Mouse (Mus musculus): ENCODE results near the gene Nt5m.
"Not testable (repeated sequence)": the region's sequence is repeated elsewhere in the genome, so short reads cannot be mapped to it uniquely, and the experiment has no call there.

Gene Nt5m

DNA sequence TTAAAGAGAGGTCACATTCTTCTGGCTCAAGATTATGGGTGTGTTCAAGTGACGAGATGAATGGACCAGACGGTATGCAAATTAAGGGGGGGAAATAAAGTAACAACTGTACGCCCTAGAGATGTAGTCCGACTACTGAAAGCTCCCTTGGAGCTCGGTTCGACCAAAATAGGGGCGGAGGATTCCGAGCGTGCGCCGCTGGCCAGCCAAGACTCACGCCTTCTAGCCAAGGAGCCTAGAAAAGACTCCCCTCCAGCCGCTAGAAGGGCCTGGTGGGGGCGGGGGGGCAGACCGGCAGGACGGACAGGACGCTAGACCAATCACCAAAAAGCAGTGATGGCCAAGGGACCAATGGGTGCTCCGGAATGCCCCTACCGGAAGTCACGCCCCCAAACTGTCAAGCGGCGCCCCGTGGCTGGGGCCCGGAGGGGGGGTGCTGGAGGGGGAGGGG, at the start of gene Nt5m:
TSS of gene Nt5m (plus strand) at position 440 of the 451 bp plus-strand sequence.
- DNase-seq (ENCODE audit: low read depth, low spot score), result peak; percentile 89

DNA sequence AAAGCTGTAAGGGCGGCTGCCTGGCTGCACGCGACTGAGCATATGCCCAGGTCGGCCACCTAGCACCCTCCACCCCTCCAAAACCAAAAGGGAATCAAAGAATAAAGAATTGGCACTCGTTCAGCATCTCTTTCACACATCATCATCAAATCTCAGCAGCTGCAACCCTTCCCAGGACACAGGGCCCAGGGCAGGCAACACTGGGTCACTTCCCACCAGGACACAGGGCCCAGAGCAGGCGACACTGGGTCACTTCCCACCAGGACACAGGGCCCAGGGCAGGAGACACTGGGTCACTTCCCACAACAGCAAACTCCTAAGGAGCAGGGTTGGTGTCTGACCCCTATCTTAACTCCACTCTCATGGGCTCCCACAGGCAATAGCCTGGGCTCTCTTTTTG, 45.9 kb upstream of the Nt5m start:
- no peak for DNase-seq (ENCODE audit: low read depth, low spot score)

DNA sequence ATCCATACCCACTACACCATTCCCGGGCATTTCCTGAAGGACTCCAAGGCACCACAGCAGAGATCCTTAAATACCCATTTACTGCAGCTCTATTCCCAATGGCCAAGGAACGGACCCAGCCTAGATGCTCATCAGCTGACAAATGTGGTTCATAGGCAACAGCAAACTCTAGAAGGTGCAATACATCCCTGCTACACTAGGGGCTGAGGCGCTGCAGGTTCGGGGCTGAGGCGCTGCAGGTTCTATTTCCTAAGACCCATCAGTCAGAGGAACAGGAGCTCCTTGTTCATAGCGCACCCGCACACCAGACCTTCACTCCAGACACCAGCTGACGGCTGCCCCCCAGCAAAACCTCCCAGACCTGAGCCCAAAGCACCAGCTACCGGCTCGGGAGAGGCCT, 38.8 kb upstream of the Nt5m start:
- DNase-seq (ENCODE audit: low read depth, low spot score), result no peak

DNA sequence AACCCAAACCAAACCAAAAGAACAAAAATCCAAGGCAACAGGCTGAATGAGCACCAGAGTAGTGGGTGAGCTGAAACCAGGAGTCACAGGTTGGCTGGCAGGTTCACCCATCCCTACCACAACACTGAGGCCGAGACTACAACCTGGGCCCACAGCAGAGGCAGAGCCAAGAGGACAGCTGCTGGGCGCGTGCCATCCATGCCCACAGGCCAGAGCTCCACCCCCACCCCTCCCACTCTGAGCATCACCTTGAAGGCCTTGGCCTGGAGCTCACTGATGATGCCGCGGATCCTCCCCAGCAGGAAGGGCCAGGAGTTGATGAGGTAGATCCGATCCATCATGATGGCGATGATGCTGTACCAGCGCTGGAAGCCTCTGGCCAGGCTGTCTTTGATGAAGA, 37.4 kb upstream of the Nt5m start:
- DNase-seq (ENCODE audit: low read depth, low spot score), result no peak

DNA sequence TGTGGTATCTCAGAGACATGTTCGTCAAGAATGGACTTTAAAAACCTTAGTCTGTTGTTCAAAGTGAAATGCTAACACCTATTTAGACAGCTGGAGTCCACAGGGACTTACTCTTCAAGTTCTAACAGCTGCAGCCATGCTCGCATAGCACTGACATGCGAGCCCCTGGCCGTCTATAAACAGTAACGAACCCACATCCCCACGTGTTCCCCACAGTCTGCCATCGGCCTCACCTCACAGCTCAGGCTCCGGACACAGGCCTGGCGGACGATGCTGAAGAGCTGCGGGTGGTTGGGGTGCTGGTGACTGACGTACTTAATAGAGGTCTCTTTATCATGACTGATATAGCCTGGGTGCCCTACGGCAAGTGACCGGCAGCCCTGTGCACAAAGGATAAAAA, 35.7 kb upstream of the Nt5m start:
- no peak for DNase-seq (ENCODE audit: low read depth, low spot score)

DNA sequence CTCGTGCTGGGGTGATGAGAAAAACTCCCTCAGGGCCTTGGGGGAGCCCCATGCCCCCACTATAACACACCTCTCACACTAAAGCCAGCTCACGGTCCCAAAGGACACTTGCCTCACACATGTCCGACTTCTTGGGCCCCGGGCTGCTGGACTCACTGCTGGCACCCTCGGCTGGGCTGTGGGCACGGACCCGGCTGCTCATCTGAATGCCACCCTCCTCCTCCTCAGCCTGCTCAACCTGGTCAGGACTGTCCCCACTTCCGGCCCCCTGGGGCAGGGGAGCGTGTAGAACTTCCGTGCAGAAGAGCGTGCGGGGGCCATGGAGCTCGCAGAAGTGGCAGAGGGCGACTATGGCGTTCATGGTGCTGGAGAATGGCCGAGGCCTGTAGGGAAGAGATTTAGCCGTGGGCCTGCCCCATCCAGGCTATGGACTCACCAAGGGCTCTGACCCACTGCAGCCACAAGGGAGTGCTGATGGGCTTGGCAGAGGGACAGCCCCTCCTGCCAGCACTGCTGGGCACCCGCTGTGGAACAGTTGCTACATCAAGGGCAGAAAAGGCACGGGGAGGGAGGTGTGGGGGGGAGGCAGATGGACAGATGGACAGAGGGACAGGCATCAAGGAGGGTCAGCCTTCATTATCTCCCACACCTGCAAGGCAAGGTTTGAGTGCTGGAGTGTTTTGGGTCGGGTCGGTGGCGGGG, 34.7 kb upstream of the Nt5m start:
- no peak for DNase-seq (ENCODE audit: low read depth, low spot score)

DNA sequence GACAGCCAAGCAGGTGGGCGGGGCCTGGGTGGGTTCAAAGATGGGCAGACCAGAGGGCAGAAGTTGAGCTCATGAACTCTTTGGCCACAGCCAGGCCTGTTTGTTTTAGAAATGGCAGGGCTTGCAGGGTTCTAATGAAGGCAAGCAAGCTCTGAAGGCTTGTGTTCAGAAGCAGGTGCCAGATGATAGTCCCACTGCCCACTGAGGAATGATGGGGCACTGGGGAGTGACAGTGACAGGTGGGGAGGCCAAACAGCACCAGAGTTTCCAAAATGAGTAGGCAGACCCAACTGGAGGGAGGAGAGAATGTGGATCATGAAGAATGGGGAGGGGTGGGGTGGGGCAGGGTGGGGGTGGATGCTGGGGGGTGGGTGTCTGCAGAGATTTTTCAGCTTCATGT, 34.0 kb upstream of the Nt5m start:
- DNase-seq (ENCODE audit: low read depth, low spot score), result no peak

DNA sequence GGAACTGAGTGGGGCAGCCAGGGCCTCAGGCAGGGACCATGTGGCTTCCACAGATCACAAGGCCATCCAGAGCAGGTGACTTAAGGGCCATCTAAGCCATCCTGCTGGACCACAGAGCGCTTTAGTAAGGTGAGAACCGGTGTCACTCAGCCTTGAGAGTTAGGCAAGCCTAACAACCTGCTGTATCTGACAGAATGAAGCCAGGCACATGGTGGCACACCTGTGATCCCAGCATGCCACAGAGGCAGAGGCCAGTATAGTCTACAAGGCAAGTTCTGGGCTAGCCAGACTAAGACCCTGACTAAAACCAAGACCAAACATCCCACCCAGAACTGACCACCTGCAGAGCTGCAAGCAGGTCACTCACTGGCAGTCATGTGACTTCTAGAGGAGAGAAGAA, 33.6 kb upstream of the Nt5m start:
- DNase-seq (ENCODE audit: low read depth, low spot score), result no peak

DNA sequence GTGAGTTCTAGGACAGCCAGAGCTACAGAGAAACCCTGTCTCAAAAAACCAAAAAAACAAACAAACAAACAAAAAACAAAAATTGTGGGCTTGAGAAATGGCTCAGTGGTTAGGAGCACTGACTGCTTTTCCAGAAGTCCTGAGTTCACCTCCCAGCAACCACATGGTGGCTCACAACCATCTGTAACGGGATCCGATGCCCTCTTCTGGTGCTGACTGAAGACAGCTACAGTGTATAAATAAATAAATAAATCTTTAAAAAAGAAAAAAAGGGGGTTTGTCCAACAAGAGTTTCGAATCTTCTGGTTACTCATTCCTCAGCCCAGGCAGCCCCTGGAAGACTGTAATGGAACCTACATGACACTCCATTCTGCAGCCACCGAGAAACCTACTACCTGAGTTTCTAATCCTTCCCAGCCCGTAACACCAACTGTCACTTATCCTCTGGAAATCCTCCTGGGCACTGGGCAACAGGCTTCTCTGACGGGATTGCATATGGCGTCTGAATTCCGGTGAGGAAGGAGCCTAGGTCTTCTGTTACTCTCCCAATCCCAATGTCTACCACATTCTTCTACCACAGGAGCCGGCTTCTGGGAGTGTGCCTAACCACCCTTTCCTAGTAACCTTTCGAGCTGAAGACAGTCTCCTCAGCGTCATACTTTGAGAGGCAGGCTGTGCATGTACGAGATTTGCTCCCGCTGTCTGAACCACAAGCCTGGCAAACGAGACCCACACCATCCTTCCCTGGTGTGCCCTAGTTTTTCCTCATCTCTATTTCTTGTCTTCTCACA, 30.9 kb upstream of the Nt5m start:
- no peak for DNase-seq (ENCODE audit: low read depth, low spot score)

DNA sequence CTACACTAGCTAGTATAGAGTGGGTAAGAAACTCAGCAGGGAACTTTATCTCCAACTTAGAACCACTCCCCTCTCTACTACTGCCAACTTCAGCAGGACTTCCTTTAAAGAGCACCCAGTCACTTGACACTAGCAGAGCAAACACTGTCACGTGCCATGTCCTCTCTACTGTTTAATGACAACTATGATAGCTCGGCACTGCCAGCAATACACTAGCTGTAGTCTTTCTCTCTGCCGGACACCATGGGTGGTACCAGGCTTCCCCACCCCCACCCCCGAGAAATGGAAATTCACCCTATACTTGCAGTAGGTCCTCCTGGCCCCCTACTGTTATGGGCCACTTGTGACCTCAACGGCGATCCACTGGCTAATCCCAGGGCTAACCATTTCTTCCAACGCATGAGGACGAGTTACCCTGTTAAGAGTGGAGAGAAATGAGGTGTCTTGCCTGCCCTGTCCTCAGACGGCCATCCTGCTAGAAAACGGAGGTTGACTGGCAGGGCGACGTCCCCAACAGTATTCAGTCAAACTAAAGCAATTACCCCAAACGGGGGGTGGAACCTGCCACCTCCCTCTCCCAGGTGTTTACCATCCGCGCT, 30.1 kb upstream of the Nt5m start:
- peak; percentile 29 for DNase-seq (ENCODE audit: low read depth, low spot score)

DNA sequence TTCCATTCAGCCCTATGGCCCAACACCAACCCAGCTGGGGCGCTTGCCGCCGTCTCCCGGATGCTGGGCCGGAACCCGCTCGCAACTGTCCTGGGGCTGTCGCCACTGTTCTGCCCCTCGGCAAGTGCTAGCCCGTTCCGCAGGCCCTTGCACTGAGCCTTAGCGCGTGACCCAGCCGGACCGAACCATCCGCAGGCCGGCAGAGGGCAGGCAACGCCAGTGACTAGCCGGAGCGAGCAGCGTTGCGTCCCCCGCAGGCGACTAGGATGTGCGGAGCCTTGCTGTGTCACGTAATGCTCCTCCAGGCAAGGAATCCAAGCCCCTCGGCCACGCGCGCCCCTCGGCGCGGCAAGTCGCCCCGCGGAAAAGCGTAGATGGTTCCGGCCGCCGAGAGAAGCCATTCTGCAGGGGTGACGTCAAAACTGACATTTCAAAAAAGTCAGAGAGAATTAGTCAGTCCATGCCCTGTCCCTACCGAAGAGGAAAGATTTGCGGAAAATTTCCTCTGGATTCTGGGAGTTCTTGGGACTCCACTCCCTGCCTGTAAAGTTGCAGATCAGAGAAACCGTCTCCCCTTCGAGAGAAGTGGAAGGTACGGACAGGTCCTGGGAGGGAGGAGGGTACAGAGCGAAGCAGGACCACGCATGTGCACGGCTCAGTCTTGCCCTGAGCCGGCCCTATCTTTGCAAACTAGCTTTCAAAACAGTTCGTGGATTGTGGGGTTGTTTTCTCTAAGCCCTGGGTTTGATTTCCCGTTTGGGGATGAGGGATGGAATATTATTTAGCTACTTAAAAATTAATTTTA, 29.4 kb upstream of the Nt5m start, which contains the start of gene Flcn:
TSS of gene Flcn (minus strand) at position 347 of the 805 bp plus-strand sequence.
- peak; percentile 77 for DNase-seq (ENCODE audit: low read depth, low spot score)

DNA sequence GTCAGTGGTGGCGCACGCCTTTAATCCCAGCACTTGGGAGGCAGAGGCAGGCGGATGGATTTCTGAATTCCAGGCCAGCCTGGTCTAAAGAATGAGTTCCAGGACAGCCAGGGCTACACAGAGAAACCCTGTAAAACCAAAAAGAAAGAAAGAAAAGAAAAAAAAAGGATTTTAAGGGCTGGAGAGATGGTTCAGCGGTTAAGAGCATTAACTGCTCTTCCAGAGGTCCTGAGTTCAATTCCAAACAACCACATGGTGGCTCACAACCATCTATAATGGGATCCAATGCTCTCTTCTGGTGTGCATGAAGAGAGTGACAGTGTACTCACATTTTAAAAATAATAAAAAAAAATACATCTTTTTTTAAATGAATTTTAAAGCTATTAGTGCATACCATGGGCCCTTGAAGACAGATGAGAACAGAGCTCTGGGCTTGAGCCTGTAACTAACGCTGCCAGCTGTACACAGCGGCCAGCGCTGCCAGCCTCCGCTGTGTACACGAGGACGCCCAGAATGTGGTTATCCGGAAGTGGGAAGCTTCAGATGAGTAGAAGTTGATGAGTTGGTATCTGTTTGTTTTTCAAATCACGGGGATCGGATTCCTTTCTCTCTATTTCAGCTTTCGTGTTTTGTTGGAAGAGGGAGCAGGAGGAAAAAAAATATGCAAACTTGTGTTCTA, 28.6 kb upstream of the Nt5m start:
- DNase-seq (ENCODE audit: low read depth, low spot score), result no peak

DNA sequence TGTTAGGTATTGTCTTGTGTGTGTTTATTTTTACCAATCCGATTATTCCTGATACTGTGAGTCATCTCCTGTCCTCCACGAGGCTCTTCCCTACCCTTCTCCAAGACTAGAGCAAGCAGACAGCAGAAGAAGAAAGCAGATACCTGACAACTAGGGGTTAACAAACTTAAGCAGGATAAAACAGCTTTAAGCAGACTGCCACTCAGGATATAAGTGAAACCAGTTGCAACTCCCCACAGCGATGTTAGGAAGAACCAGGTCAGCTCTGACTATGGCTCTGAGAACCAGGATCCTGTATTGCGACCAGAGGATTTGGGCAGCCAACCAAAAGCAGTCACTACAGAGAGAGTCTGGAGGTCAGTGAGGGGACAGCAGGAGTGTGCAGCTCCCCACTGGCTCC, 28.0 kb upstream of the Nt5m start:
- DNase-seq (ENCODE audit: low read depth, low spot score), result no peak

DNA sequence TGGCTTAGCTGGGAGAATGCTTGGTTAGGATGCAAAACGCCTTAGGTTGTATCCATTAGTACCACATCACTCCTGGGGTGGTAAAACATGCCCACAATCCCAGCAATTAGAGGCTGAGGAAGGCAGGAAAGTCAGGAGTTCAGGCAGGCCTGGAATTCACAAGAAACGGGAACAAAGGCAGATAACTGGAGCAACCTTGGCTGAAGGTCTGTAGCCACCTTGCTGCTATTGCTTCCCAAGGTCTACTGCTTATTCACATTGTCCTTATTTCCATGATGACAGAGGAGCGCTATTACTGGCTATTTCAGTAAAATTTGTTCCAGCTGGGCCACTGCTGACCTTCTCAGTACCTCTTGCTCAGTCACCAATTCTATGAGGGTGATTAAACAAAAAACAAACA, 26.0 kb upstream of the Nt5m start:
- DNase-seq (ENCODE audit: low read depth, low spot score), result no peak

DNA sequence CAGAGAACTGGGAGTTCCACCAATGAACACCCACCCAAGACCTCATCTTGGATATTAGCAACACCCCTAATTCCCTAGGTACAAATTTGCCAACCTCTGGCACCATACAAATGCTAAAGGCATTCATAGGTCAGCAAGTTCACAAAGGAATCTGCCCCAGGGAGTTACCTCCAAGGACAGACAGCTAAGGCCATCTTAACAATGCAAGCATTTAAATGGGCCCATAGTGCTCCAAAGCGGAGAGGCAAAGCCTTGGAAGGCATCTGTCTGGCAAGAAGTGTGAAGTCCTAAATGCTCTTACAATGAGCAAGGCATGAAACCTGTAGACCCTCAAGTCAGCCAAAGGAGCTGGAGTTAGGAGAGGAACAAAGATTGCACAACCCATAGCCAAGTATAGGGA, 24.9 kb upstream of the Nt5m start:
- DNase-seq (ENCODE audit: low read depth, low spot score), result no peak

DNA sequence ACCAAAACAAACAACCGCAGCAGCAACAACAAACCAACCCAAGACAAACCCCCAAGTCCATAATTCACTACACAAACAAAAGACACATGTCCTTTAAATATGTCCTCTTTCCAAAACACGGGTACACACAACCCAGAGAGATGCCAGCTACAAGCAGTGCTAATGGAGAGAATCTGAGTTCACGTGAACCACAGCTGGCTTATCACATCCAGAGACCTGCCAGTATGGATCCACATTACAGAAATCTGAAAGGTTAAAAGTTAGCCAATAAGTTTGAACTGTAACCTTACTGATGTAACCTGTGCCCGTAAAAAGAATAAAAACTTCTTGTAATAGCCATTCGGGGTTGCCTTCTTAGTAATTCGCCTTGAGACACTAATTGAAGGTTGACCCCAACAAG, 24.3 kb upstream of the Nt5m start:
- no peak for DNase-seq (ENCODE audit: low read depth, low spot score)

DNA sequence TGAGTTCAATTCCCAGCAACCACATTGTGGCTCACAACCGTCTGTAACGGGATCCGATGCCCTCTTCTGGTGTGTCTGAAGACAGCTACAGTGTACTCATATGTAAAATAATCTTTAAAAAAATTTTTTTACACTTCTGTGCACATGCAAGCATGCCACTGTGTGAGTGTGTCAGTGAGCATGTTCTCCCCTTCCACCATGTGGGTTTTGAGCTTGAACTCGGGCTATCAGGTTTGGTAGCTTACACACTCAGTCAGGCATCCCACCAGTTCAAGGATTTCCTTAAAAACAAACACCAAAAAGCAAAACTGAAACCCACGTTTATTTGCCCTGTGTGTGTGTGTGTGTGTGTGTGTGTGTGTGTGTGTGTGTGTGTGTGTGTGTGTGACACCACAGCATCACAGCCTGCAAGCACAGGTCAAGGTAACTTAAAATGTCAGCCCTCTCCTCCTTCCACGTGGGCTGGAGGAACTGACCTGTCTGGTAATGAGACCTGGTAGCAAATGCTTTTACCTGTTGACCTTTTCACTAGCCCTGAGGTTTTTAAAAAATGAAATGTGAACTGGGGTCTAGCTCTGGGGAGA, 23.7 kb upstream of the Nt5m start:
- DNase-seq (ENCODE audit: low read depth, low spot score), result no peak

DNA sequence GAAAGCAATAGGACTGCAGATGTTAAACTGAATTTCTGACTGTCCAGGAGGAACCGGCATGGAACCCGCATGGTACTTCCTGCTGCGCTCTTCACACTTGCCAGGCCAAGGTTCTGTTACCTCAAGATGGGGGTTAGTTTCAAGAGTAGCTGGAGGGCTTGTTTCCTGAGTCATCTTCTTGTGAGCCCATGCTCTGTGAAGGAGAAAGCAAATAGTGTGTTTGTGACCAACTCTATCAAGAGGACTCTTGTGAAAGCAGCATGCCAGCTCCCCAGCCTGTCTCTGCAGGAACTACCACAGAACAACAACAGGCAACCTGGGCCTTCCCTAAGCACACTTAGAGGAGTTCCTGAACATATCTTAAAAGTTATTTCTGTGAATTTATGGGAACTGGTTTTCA, 21.3 kb upstream of the Nt5m start:
- no peak for DNase-seq (ENCODE audit: low read depth, low spot score)

DNA sequence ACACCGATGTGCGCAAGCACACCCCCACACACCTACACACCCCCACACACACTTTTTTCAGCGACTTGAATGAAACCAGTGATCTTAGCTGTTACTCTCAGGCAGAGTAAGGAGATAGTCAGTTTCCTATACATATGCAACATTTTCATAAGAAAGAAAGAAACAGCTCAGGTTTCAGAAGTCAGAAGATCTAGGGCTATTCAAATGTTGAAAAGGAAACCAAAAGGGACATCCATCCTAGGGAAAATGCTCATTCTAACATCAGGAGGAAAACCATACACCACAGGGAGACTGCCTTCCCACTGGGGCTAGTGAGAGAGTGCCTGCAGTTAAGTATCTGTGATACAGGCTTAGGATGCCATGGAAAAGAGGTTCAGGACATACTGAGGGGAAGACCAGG, 17.6 kb upstream of the Nt5m start:
- DNase-seq (ENCODE audit: low read depth, low spot score), result no peak

DNA sequence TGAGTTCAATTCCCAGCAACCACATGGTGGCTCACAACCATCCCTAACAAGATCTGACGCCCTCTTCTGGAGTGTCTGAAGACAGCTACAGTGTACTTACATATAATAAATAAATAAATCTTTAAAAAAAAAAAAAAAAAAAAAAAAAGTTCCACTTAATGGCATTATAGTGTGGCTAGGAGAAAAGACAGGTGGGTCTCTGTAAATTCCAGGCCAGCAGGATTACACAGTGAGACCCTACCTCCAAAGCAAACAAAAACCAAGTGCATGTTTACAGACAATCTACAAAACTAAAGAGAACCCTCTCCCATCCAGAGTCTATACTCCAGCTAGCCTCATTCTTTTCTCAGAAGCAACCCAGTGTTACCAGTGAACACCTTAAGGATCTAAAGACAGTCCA, 1.5 kb upstream of the Nt5m start:
- DNase-seq (ENCODE audit: low read depth, low spot score), result not testable (repeated sequence)

DNA sequence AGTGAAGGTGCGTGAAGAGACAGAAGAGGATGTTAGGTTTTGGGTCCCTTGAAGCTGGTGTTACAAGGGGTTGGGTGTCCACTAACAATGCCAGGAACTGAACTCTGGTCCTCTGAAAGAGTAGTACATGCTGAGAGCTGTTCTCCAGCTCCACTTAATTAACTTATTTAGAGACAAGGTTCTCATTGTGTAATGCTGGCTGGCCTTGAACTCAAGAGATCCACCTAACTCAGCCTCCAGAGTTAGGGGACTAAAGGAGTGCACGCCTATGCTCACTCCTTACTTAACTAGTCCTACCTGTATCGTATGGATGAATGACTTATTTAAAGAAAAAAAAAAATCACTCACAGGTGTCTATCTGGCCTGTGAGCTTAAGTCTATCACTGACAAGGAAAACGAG, 821 bp upstream of the Nt5m start:
- DNase-seq (ENCODE audit: low read depth, low spot score), result no peak
